Mouse (Mus musculus) cerebellum, adult 9-10 months (tissue): Measurements from ENCODE around the gene Flrt2.
"Not testable (repeated sequence)": the region's sequence is repeated elsewhere in the genome, so short reads cannot be mapped to it uniquely, and the experiment has no call there.

Source experiments
- DNase-seq: peaks from one replicate; pipeline ENCODE4 v3.0.0; 2022

Gene Flrt2

DNA sequence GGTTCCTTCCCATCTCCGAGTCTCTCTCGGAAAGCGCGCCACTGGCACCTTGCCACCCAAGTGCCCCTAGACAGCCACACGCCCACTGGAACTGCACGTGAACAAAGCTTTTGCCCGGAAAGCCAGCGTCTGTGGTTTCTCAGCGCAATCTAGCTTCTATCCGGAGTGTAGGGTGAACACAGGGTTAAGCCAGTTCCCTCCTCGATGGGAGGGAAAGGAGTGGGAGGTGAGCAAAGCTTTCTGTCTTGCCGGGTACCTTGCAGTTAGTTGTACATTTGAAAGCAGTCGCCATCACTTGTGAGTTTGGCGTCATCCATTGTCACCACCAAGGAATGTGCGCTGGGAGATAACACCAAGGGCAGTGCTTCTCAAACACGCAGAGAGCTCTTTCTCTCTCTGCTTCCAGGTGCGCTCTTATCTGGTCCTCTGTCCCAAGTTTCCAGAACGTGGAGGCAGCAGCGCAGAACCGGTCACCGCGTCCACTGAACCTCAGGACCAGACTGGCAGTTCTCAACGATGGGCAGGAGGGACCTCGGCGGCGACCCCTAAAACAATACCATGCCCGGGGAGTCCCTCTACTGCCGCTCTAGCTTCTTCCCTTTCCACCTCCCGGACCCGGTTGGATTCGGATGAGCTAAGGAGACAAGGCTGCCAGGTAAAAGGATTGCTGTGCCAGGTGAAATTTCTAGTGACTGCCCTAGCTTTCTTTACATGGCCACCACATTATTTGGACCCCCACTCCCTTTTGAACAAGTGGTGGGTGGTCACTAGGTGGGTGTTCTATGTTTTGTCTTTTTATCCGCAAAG is at the start of gene Flrt2:
Gene Flrt2, plus strand, starts transcription at position 266 of the 807 bp plus-strand sequence.
- no peak for DNase-seq

DNA sequence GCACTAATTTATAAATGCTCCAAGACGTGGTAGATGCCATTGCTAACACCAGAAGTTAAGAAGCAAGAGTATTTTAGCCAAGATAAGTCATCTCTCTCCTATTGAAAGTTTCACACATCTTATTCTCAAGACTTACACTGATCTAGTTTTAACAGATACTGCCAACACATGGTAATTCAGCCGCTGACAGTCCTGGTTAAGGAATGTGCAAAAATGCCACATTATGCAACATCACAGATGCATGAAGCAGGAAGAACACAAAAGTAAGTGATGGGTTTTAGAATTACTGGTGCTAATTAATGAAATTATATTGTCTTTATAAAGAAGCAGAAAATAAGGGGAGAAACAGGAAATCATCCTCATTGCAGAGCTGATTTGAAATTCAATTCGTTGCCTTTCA is 49.8 kb upstream of the Flrt2 start:
- no peak for DNase-seq

DNA sequence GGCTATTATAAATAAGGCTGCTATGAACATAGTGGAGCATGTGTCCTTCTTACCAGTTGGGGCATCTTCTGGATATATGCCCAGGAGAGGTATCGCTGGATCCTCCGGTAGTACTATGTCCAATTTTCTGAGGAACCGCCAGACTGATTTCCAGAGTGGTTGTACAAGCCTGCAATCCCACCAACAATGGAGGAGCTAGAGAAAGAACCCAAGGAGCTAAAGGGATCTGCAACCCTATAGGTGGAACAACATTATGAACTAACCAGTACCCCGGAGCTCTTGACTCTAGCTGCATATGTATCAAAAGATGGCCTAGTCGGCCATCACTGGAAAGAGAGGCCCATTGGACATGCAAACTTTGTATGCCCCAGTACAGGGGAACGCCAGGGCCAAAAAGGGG is 44.8 kb upstream of the Flrt2 start:
- DNase-seq: not testable (repeated sequence)

DNA sequence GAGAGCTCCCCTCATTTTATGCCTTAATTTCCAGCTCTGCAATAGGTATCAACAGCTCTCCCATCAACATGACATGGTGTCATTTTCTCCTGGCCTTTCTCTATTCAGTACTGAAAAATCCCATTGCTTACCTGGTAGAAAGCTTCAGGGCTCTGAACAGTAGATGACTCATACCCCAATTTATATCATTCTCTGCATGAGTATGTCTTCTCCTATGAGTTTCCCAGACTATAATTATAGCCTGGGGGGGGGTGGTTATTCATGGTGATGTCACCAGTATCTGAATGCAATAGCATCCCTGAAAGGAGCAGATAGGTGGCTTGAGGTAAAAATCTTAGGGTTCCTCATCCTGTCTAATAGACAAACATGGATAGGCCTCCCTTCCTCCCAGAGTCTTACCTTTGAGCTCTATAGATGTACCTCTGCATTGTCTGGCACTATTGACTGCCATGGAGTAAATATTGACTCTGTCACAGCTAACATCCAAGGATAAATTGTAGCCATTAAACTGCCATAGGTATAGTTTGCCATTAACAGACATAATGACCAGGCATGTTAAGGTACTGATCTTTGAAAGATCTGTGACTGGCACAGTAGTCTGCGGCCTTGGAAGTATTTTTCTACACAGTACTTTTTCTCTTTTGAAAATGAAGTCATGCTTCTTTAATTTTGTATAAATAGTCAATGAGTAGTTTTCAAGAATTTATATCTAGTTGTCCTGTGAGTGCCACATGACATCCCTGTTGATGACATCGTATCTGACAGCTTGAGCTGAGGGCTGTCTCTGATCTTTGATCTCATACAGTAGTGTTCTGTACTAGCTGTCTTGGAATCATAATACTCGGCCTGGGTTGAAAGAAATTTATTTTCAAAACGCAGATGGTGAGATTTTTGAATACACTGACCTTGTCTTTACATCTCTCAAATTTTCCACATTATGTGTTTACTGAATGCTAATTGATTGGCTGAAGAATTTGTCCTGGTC is 39.6 kb upstream of the Flrt2 start:
- no peak for DNase-seq

DNA sequence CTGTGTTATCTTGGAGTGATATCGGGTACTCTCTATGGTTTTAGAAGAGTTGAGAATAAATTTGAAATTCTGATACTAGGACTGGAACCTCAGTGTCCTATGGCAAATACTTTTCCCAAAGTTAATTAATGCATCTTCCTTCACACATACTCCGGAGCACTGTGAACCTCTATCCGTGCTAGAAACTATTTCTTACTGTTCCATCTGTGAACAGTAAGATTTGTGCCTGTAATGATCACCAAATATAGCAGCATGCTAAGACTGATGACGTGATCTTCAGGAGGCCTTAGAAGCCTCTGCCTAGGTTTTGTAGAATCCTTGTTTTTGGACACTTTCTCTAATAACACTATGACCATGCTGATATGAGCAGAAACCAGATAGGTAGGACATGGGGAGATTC is 35.4 kb upstream of the Flrt2 start:
- no peak for DNase-seq

DNA sequence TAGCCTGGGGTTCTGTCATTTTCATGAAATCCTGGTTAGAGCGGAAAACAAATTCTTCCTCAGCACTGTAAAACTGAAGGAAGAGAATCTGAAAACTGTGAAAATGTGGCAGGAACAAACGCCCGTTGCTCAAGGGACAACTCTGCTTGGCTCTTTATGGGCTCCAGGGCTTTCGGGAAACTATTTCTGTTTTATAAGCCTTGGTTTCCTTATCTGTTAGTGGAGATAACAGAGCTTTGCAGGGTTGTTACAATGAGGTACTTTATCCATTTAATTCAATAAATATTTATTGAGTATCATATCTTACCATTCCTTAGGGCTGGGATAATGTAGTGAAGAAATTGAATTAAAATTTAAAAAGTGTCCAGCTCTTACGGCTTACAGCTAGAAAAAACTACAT is 24.7 kb upstream of the Flrt2 start:
- no peak for DNase-seq

DNA sequence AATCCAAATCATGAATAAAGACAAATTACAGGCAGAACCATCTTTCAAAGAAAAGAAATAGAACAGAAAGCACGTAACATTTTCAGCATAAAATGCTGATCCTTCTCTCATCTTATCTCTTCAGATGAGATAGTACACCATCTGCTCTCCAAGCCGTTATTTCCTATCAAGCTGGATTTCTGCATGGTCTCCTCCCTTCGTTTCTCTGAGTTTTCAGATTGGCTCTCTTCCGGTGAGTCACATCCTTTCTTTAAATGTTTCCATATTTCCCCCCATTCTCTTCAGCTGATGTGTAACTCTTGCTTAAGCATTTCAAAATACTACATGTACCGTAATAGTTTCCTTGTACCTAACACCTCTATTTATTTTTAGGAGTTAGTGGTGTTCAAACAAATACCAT is 16.3 kb upstream of the Flrt2 start:
- no peak for DNase-seq

DNA sequence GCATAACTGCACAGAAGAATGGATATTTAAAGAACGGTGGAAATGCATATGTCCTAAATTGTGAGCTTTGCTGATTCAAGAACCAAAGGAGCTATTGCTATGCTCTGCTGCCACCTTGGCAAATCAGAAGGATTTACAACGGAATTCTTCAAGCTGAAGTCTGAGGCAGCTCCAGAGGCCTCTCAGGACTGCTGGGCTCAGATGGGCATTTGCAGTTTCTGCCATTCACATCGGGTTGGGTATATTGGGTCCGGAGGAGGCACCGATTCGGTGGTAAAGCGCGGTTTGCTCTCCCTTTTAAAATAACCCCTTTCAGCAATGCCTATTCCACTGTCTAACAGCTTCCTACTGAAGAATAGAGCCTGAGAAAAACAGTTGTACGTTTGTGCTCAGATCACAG is 1.2 kb upstream of the Flrt2 start:
- no peak for DNase-seq

DNA sequence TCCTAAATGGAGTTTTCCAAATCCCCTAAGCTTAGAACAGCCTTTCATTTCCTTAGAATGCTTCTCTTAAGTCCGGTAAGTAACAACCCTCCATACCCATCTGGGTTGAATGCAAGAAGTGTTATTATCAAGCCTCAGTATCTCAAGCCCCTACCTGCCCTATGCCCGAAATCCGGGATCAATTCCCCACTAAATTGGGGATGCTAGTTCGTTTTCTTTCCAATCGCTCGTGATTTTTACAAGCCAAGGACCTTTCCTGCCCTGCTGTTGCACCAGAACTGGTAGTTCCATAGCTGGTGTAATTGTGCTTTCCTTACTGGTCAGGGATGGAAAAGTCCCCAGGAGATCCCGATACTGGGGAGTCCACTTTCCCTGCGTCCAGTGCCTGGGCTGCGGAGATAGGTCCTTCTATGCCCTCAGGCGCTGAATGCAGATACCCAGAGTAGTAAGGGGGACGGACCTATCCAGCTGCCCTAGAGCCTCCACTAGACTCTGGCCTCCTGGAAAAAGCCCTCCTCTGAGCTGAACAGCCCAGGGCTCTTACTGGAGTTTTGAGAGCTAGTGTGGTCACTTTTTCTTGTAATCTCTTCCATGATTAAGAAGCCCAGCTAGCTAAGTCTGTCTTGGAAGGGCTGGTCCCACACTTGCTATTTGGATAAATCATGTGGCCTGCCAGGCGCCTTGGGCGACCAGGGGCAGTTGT is 1.1 kb downstream of the Flrt2 start:
- DNase-seq: no peak

DNA sequence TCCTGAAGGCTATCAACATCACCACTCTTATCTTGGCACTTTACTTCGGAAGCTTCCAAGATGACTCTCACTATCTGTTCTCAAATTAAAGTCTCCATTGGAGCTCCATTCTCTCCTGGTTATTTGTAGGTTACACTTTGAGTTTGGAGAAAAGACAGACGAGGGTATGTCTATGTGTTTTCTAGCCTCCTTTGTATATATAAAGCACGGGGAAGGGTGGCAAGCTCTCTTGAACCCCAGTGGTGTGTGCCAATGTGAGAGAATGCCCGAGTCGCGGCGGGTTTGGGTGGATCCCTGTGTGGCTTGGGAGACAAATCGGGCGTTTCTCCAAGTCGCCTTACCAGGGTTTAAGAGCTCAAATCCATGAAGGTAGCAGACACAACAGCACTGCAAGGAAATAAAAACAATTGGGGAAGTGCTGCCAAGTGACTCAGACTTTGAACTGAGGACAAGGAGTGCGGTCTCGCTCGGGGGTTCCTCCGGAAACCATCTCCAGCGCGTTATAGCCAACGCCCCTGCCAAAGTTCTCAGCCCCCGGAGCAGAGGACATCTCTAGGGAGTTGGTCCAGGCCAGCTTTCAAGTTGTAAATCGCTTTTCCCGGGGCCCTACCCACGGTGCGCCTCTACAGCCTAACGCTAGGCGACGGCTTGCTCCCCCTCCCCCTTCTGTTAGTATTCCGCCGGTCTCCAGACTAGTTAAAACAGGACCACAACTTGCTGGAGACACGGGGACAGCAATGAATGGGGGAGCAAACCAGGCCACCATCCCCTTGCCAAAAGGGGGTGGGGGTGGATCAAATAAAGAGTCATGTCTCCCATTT is 1.8 kb downstream of the Flrt2 start:
- no peak for DNase-seq

DNA sequence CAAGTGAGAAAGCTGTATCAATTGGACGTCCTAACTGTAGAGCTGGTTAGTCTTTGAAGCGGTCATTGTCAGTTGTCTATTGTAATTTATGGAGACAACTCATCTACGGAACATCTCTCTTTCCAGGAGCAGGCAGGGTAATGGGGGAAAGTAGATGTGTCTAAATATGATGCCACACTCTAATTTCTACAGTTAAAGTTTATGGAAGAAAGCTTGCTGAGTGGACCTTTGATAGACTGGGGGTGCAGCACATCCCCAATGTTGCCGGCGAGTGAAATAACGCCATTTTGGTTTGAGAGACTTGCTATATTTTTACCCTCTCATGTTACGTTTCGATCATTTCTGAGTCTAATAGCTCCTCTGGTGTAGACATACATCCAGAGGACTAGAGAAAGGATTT is 2.5 kb downstream of the Flrt2 start:
- no peak for DNase-seq

DNA sequence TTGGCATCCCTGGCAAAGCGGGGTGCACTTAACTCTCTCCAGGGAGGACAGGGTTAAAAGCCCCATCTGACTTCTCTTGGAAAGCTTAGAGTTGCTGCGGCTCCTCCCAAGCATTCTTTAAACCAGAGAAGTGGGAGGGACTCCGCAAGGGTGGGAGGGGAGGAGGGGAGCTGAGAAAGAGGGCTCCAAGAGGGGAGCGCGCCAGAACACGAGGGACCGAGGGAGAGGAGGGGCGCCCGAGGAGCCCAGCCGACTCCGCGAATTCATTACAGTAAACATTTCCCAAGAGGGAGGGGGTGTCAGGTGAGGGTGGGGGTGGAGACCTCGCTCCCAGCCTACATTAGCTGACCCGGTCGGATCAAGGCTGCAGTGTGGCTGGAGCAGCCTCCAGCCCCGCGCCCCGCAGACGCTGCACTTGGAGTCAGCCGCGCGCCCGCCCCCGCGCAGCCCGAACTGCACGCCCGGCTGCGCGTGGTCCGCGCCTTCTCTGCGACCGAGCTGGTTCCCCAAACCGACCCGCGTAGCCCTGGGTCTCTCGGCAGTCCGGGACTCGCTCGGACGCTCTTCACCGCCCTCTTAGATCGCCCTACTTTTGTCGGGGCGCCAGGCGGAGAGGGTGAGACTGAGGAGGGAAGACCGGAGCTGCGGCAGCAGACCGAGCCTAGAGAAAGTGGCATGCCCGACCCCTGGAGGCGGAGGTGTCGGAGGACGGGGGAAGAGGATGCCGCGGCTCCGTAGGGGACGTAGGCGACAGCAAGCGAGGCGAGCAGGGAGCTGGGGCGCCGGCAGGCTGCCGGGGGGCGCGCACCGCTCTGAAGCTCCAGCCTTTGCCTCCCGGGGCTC is 3.2 kb downstream of the Flrt2 start:
- no peak for DNase-seq

DNA sequence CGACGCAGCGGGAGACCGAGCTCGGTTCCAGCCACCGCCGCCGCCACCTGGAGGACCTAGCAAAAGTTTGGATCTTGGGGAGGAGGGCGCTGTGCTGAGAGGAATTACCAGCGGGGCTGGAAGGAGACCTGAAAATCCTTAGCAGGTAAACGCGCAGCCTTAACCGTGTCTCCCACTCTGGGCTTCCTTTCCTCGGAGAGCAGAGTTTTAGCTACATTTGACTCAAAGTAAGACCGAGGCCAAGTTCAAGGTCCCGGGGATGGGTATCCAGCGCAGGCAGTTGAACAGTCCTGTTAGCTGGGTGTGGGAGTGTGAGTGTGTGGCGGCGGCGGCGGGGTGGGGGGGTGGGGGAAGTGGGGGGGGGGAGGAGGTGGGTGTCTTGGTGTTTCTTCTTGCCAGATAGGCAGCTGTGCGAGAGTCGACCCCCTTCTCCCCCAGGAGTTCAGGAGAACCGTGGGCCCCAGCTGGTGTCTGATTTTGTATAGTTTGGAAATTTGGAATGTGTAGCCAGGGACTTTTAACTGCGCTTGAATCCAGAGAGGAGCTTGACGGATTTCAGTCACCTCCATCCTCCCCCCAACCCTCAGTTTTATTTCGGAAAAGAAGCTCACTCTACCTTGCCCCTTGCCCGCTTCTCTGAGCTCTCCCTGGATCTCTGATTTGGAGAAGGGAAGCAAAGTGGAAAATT is 4.0 kb downstream of the Flrt2 start:
- DNase-seq: no peak

DNA sequence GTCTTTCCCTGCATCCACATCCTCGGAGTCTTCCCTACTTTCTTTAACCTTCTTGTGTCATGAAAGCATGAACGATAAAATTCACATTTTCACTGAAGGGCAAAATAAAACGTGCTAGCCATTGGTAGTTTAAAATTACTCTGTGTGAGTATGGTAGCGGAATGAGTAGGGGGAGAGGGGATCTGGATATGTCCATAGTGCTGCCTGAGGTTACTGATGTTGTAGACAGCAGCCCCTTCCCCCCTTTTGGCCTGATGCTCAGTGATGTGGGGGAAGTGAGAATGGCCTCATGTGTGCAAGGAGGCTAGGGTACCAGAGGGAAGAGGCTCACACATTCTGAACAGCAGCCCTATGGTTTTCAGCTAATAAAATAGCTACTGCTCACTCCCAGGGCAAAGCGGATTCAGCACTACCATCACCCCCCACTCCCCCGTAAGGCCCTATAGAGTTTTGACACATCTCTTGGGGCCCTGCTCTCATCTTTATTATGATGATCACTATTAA is 4.5 kb downstream of the Flrt2 start:
- DNase-seq: no peak

DNA sequence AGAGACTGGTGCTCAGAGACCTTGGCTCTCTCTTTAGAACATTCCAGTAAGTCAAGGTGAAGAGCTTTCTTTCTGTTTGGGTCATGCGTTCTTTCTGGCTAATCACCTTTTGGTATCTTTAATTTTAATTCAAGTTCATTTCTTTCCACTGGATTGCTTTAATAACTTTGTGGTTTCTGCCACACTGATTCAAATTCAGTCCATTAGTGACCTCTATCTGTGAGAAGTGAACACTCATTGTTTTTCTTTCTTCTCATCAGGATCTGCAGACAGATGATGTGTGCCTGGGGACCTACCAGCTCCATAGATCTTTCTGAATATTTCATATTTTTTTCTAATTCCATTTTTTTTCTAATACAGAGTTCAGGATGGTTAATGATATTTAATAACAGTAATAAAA is 6.5 kb downstream of the Flrt2 start:
- DNase-seq: no peak

DNA sequence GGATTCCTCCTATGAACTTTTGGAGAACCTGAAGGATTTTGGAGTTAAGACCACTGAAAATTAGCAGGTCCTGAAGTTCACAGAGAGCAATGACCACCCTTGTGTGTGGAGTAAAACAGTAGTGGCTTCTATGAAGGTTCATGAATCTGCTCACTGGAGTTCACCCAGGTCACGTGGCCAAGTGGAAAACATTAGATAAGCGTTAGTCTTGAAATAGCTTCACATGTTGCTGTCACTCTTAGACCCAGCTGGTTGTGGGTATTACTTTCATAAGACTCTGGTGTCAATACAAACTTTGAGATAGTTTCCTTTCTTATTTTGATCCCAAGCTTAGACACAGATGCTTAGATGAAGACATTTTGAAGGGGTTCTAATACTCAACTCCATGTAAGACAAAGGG is 8.7 kb downstream of the Flrt2 start:
- no peak for DNase-seq

DNA sequence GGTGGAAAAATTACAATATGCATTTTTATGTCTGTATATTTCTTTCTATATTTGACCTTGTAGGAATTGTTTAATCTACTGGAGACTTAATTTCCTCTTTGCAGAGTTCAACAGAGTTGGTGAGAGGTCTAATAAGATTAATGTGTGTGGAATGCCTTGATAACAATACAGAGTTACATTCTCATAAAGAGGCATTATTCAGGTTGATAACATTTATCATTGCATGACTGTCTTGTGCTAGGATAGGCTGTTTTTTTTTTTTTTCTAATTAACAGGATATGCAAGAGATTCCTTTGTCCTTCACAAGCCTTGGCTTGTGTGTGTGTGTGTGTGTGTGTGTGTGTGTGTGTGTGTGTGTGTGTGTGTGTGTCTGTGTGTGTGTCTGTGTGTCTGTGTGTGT is 9.6 kb downstream of the Flrt2 start:
- DNase-seq: no peak

DNA sequence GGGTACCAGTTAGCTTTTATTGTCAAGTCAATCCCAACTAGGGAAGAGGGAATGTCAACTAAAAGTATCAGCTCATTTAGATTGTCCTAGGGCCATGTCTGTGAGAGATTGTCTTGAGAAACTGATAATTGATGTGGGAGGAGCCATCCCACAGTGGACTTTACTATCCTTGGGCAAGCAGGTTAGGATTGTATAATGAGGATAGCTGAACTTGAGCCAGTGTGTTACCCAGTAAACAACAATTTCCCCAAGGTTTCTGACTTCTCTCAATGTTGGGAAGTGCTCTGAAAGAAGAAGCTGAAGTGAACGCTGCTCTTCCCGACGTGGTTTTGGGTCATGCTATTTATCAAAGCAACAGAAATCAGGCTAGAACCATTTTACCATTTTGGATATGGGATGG is 13.0 kb downstream of the Flrt2 start:
- DNase-seq: no peak

DNA sequence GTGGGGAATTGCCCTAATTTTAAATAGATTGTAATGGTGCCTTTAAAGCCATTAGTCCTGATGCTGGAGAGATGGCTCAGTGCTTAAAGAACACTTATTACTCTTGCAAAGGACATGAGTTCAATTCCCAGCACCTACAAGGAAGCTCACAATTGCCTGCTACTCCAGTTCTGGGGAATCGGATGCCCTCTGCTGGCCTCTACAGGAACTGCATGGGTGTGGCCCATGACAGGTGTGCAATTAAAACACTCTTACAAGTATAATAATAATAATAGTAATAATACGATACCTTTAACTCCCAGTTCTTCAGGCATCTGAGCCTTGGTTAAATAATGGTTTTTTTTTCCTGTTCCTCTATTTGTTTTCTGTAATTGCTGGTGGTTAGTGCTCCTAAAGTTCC is 31.2 kb downstream of the Flrt2 start:
- no peak for DNase-seq

DNA sequence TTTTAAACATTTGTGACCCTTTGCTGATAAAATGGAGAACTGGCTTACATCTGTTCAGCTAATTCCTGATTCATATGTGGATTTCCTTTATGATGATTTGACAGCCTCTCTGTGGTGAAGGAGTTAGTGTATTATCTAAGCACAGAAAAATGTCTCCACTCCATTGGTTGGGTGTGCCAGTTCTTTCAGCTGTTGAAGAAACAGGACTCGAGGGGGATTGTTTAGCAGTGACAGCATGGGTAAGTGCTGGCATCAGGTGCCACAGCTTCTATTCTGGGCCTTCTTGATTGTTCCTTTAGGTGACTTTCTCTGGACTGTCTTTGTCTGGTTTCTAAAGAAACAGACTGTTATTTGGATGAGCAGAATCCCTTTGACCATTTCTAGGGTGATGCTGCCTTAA is 42.0 kb downstream of the Flrt2 start:
- no peak for DNase-seq

DNA sequence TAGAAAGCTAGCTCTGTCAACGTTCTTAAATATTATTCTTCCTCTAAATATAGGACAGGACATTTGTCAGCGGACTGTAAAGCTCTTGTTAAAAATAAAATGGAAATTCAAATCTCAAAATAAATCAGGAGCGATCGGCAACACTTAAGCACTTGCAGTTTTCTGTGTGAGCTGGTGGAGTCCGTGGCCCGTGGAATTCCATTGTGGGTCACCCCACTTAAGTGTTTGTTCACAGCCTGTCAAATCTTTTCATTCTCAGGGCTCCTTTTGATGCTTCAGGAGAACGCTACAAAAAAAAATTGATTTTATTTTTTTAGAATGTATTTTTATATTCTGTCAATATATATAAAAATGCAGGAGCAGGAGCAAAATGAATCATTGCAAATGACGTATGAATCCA is 45.5 kb downstream of the Flrt2 start:
- no peak for DNase-seq
